Mouse (Mus musculus) adrenal gland (tissue): ENCODE measurements around the gene Tmem212.
"Not testable (repeated sequence)": the region's sequence is repeated elsewhere in the genome, so short reads cannot be mapped to it uniquely, and the experiment has no call there.

Experiments used
- intact Hi-C: fragments of 180-260 bp; cut with DNase I; formaldehyde crosslinking; loops from one replicate; pipeline ENCODE4 v1.15.1; 2025
- long read RNA-seq, 2 experiments: library from polyadenylated mRNA; unstranded; transcript quantifications; one replicate each; pipeline ENCODE4 v2.0.0; 2020; ENCODE audit warnings: borderline replicate concordance in 1 of 2; ENCODE audit not compliant: insufficient replicate concordance in 1 of 2

Tmem212 gene
- long read RNA-seq, experiment 1 = 0 reads
- long read RNA-seq, experiment 2 = 0 reads

DNA sequence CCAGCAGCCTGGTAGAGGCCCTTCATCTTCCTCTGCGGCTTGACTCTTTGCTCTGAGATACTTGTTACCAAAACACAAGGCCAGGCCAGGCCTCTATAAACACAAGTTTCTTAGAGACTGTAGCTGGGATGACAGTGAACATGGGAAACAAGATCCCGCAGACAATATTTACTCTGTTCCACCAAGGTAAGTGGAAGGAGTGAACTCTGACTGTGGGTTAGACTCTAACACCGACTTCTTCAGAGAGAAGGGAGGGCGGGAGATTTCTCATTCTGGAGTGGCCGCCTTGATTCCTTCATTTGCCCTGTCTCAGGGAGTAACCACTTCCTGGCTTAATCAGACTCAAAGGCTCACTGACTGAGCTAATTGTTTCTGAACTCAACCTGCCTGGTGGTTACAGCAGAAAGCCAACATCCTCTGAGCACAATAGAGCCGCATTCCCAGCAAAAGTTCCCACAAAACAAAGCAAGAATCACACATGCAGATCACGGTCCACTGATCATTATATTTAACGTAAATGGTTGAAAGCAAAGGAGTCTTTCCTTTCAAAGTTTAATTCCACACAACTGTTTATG lies at the start of gene Tmem212:
Gene Tmem212 (minus strand): TSS at position 51 of the 575 bp plus-strand sequence.
- intact Hi-C loops = no loop called here

DNA sequence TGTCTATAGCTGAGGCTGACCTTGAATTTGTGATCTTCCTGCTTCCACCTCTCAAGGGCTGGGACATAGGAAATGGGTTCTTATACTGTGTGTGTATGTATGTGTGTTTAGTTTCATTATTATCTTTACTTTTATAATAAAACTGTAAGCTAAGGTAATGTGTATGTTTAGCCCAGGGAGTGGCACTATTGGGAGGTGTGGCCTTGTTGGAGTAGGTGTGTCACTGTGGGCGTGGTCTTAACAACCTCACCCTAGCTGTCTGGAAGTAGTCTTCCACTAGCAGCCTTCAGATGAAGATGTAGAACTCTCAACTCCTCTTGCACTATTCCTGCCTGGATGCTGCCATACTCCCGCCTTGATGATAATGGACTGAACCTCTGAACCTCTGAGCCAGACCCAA lies 49.2 kb upstream of the Tmem212 start:
- intact Hi-C loops = not testable (repeated sequence)

GRCm38 (mm10) chr3:27942991-27943390 lies 46.8 kb upstream of the Tmem212 start:
- intact Hi-C loops = no loop called here

GRCm38 (mm10) chr3:27941634-27942033 lies 45.5 kb upstream of the Tmem212 start:
- intact Hi-C loops = no loop called here

DNA sequence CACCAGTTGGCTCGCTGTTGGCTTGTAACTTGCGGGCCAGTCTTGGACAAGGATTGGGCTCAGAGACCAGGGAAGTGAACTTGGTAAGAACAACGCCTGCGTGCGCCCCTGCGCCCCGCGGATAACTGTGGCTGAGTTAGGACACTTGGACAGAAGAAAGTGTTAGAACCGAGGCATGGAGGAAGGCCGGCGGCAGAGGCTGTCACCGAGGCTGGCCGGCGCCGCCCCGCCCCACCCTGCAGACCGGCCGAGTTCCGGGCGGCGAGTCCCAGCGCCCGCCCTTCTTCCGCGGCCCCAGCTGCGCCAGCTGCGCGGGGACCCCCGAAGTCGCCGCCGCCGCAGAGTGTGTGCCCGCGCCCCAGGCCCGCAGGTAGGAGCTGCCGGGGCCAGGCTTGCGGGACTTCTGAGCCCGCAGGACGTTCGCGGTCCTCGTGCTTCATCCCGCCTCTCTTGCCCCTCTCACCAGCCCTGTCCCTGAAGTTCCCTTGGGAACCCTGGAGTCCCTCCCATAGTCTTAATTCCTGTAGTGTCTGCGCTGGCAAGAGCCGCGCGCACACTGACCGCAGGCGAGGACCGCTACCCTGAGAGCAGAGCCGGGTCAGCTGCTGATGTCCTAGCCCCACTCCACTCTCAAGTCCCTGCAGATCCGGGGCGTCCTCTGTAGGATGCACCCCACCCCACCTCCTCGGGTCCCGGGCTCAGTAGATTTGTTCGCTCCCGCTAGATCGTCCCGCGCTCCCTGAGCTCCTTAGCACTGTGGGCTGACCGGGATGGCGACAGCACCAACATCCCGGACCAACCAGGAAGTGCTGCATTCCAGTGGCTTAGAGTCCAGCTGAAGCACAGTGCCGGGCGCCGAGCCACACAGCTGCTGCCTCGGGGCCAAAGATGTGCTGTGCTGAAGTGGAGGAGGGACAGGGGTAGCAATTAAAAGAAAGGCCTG lies 42.5 kb upstream of the Tmem212 start, which contains the start of gene Pld1:
Gene Pld1 (plus strand): TSS at position 315 of the 943 bp plus-strand sequence.
- intact Hi-C loops = no loop called here

- intact Hi-C loops = no loop called here
Observed at GRCm38 (mm10) chr3:27937144-27938110, 41.3 kb upstream of the Tmem212 start.

GRCm38 (mm10) chr3:27936731-27937130 lies 40.6 kb upstream of the Tmem212 start:
- intact Hi-C loops = no loop called here

DNA sequence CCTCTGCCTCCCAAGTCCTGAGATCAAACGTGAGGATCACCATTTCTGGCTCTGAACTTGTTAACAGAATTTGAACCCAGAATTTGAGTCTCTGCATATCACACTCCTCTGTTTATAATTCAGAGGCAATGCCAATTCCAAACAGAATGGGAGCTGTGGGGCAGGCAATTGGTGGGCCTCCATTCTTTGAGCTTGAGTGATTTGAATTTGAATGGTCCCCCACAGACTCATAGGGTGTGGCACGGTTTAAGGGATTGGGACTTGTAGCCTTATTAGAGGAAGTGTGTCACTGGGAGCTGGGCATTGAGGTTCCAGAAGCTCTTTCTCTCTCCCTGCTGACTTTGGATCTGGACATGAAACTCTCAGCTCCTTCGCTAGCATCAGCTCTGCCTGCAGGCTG lies 39.5 kb upstream of the Tmem212 start:
- intact Hi-C loops = no loop called here

DNA sequence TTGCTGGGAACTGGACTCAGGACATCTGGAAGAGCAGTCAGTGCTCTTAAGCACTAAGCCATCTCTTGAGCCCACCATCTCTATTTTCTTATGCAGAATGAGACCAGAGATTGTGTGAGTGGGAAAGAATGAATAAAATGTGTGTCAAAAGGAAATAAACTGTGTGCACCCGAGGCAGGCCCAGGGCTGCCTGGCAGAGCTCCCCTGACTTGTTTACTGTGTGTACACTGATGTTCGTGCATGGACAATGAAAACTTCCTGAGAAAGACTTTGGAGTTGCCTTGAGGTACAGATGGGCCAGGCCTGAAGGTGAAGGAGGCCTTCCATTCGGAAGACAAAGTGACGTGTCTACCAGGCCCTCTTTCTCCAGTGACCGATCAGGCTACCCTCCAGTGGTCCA lies 36.2 kb upstream of the Tmem212 start:
- intact Hi-C loops = no loop called here

- intact Hi-C loops = no loop called here
Observed at GRCm38 (mm10) chr3:27929219-27929618, 33.1 kb upstream of the Tmem212 start.

- intact Hi-C loops = no loop called here
Observed at GRCm38 (mm10) chr3:27924037-27924436, 27.9 kb upstream of the Tmem212 start.

DNA sequence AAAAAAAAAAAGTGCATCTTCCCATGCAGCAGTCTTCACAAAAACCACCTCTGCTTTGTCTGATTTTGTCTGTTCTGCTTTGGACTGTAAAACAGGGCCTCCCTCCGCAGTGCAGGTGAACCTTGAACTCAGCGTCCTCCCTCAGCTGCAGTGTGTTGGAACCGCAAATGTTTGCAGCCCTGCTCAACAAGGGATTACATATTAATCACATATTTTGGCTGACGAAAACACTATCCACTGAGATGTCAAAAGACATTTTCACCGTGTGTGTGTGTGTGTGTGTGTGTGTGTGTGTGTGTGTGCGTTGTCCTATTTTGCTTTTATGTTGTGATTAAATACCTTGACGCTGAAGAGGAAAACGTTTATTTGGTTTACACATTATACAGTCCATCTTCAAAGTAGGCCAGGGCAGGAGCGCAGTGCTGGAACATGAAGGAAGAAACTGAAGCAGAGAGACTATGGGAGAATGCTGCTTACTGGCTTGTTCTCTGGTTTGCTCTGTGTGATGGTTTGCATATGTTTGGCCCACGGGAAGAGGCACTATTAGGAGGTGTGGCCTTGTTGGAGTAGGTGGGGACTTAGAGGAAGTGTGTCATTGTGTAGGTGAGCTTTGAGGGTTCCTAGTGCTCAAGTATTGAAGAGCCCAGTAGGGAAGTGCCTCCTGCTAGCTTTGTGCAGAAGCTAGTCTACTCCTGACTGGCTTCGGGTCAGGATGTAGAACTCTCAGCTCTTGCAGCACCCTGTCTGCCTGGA lies 25.3 kb upstream of the Tmem212 start:
- intact Hi-C loops = no loop called here

GRCm38 (mm10) chr3:27918656-27919436 lies 22.7 kb upstream of the Tmem212 start:
- intact Hi-C loops = no loop called here

DNA sequence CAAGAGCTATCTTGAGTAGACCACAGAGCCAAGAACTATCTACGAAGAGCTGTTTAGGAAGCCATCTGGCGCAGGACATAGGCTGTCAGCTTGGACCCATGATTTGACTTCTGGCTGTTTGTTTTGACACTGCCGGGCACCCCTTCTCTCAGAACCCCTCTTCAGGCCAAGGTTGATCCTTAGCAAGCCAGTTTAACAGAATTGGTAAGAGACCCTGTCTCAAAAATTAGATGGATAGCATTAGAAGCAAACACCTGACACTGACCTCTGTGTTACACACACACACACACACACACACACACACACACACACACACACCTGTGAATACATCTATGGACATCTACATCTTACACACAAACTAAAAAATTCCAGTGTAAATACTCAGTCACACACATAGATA lies 12.8 kb upstream of the Tmem212 start:
- intact Hi-C loops = no loop called here

GRCm38 (mm10) chr3:27908316-27908715 lies 12.1 kb upstream of the Tmem212 start:
- intact Hi-C loops = no loop called here

- intact Hi-C loops = no loop called here
Observed at GRCm38 (mm10) chr3:27907301-27907700, 11.1 kb upstream of the Tmem212 start.

GRCm38 (mm10) chr3:27906647-27907209 lies 10.6 kb upstream of the Tmem212 start:
- intact Hi-C loops = no loop called here

DNA sequence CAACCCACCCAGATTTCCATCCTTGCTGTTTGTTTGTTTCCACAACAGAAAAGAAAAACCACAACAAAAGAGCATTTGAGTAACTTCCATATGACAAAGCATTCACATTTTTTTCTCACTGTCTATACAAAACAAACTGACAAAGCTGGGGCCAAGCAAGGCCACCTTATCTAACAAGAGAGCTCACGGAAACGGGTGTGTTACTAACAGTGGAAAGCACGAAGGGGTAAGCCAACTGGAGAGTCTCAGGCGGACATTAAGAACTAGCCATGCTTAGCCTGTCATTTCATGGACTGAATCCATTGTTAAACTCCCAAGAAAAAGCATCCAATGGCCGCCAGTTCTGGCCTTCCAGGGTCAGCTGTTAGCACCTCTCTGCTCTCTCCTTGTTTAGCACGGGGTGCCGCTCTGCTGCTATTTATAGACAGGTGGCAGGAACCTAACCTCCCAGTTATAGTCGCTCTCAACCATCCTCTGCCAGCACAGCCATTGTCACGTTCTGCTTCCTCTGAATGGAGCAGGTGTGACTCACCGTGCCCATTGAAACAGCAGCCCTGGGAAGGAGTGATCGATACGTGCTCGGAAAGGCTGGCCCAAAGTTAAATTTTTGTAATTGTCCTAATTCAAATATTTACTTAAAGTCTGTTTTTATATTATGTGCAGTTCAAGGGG lies 8.6 kb upstream of the Tmem212 start:
- intact Hi-C loops = no loop called here

DNA sequence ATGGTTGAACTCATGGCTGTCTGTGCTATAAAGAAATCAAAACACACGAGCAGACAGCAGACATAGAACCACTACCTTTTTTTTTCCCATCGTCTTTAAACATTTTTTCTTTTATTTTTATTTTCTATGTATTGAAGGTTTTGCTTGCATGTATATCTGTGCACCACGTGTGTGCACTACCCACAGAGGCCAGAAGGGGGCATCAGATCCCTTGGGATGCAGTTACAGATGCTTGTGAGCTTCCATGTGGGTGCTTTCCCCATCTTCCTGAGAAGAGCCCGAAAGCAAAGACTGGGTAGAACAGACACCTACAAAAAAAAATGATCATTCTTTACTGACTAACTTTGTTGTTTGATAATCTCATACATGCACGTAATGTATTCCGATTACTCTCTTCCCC lies 5.7 kb upstream of the Tmem212 start:
- intact Hi-C loops = no loop called here
